Mouse (Mus musculus) spleen, adult 2 months (tissue): ENCODE data around the gene Slc16a7. TPM values are rescaled to one million over a fixed set of nuclear protein-coding genes. Genes with fewer than 3 reads are reported as not detected.

ENCODE experiments used
- DNase-seq, 2 experiments: peaks; one replicate each; pipeline versions ENCODE4 v3.0.0 to v3.0.0-alpha.2; 2012 to 2021; ENCODE audit warnings: low spot score in 2 of 2, low read depth in 1 of 2
- H3K27ac ChIP-seq: fragments of 200-500 bp; 2 replicates; pipeline ENCODE4 v1.5.1; 2012; ENCODE audit warnings: low read length, inconsistent platforms; ENCODE audit not compliant: insufficient read depth
- H3K27me3 ChIP-seq: fragments of 200-500 bp; 2 replicates; pipeline ENCODE4 v1.6.1; 2012; ENCODE audit warnings: mild to moderate bottlenecking, moderate library complexity, low read length, inconsistent platforms; ENCODE audit not compliant: control insufficient read depth, insufficient read depth
- H3K36me3 ChIP-seq: fragments of 200-500 bp; 2 replicates; pipeline ENCODE4 v1.6.1; 2012; ENCODE audit warnings: mild to moderate bottlenecking, low read length, inconsistent platforms; ENCODE audit not compliant: control insufficient read depth, insufficient read depth
- H3K4me1 ChIP-seq: fragments of 200-500 bp; 2 replicates; pipeline ENCODE4 v1.6.1; 2011; ENCODE audit warnings: inconsistent platforms; ENCODE audit not compliant: control insufficient read depth, insufficient read depth, insufficient read length
- H3K4me3 ChIP-seq: fragments of 200-500 bp; 2 replicates; pipeline ENCODE4 v1.5.1; 2011; ENCODE audit warnings: mild to moderate bottlenecking, inconsistent platforms; ENCODE audit not compliant: insufficient read depth, insufficient read length; ENCODE audit errors: extremely low read depth
- CTCF ChIP-seq: fragments of 200-500 bp; IDR thresholded peaks from 2 replicates; pipeline ENCODE4 v1.5.1; 2011; ENCODE audit warnings: mild to moderate bottlenecking, inconsistent platforms; ENCODE audit not compliant: insufficient read depth, insufficient read length, insufficient replicate concordance; ENCODE audit errors: extremely low read depth
- POLR2A ChIP-seq: fragments of 200-500 bp; IDR thresholded peaks from 2 replicates; pipeline ENCODE4 v1.6.1; 2011; ENCODE audit warnings: low read depth, low read length, inconsistent platforms
- WGBS: fragments of 180-500 bp; shearing (Covaris S2); methylation state at CpG from one replicate; pipeline ENCODE4 v1.1.7; 2018; 5-methylcytosine and 5-hydroxymethylcytosine counted together
- polyA plus RNA-seq: library from polyadenylated mRNA; depleted of rRNA; stranded (reverse); fragments of >200 nt; gene quantifications from 2 replicates; pipeline ENCODE4 v1.2.3, GENCODE M21; 2012

Slc16a7 gene
- polyA plus RNA-seq, 1 experiment = 3.8 TPM

GRCm38 (mm10) chr10:125347149-125347548 lies 42.1 kb downstream of the Slc16a7 start:
- TF ChIP-seq CTCF = no peak
- no peak for TF ChIP-seq POLR2A
- Histone ChIP-seq H3K27ac (no peak overlapping the region), H3K4me1 (no peaks in the 10 kb centered on the region), H3K4me3 (no peak overlapping the region), H3K27me3 (no peaks in the 10 kb centered on the region), H3K36me3 (no peaks in the 10 kb centered on the region)
- 87% methylated on average over 6 of the region's 6 CpGs for WGBS
- DNase-seq = no peak

DNA sequence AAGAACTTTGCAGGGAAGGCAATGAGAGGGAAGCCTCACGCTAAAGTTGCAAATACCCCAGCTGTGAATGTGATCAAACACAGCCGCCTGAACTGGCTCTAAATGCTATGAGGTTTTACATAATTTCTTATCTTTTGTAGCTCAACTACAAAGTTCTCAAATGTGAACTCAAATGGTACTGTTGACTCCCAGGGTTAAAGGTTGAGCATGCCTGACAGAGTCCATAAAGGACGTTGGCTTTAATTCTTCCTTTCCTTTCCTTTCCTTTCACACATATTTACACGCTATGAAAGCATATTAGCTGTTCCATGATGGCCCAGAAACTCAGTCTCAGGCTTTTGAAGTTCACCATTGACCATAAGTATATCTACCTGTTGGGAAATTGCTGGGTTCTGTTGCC lies 42.9 kb downstream of the Slc16a7 start:
- Histone ChIP-seq H3K27ac (no peak overlapping the region), H3K36me3 (no peaks in the 10 kb centered on the region), H3K27me3 (no peaks in the 10 kb centered on the region), H3K4me3 (no peak overlapping the region), H3K4me1 (no peaks in the 10 kb centered on the region)
- DNase-seq = no peak
- WGBS = 88% methylated on average over 4 of the region's 4 CpGs
- TF ChIP-seq CTCF (no peak), POLR2A (no peak)

- Histone ChIP-seq H3K27ac (no peak overlapping the region), H3K4me3 (no peak overlapping the region), H3K4me1 (no peaks in the 10 kb centered on the region), H3K27me3 (no peaks in the 10 kb centered on the region), H3K36me3 (no peaks in the 10 kb centered on the region)
- WGBS = 81% methylated on average over 1 of the region's 1 CpGs
- TF ChIP-seq CTCF (no peak), POLR2A (no peak)
- no peak for DNase-seq
These were observed 43.7 kb downstream of the Slc16a7 start for GRCm38 (mm10) chr10:125345583-125345982.

DNA sequence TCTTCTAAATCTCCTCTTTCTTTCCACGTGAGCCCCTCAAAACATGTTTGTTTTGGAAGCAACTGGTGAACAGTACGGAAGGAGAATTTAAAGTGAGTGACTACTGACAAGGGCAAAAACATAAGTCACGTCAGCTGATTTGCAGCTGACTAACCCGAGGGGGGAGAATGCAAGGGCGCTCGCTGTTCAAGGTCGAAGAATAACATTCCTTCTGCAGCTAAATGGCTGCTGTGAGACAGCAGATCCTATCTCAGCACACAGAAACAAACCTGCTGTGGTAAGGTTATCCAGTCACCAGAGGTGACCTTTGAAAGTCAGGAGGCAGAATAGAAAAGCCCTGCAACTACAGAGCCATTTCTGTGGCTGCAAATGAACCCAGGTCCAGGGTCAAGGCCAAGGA lies 47.1 kb downstream of the Slc16a7 start:
- H3K4me3 ChIP-seq = no peak overlapping the region
- no peaks in the 10 kb centered on the region for H3K4me1 ChIP-seq
- no peak for DNase-seq
- TF ChIP-seq POLR2A (no peak), CTCF (no peak)
- no peaks in the 10 kb centered on the region for H3K27me3 ChIP-seq
- no peak overlapping the region for H3K27ac ChIP-seq
- 86% methylated on average over 7 of the region's 7 CpGs for WGBS
- no peaks in the 10 kb centered on the region for H3K36me3 ChIP-seq

DNA sequence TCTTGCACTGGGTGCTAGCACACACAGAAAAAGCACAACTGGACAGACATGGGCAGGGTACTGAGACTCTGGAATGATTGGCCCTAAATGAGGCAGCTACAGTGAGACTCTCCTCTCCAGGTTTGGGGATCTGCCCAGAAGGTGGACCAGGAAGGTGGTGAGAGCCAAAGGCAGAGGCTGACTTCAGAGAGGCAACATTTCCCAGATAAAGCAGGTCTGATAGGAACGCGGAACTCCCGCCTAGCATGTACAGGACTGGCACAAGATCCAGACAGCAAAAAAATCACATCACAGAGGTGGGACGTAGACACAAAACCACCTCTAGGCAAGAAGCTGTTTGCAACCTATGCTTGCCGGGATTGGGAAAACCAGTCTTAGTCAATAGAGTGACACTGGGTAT lies 55.5 kb downstream of the Slc16a7 start:
- TF ChIP-seq POLR2A (no peak), CTCF (no peak)
- no peak for DNase-seq
- Histone ChIP-seq H3K36me3 (no peaks in the 10 kb centered on the region), H3K27me3 (no peaks in the 10 kb centered on the region), H3K27ac (no peak overlapping the region), H3K4me3 (no peak overlapping the region), H3K4me1 (no peaks in the 10 kb centered on the region)
- 94% methylated on average over 5 of the region's 5 CpGs for WGBS

GRCm38 (mm10) chr10:125331334-125331733 lies 57.9 kb downstream of the Slc16a7 start:
- H3K27ac ChIP-seq = no peak overlapping the region
- WGBS = 17% methylated on average over 5 of the region's 5 CpGs
- H3K4me1 ChIP-seq = no peaks in the 10 kb centered on the region
- H3K4me3 ChIP-seq = no peak overlapping the region
- DNase-seq = no peak
- TF ChIP-seq CTCF = no peak
- TF ChIP-seq POLR2A = no peak
- H3K27me3 ChIP-seq = no peaks in the 10 kb centered on the region
- no peaks in the 10 kb centered on the region for H3K36me3 ChIP-seq

DNA sequence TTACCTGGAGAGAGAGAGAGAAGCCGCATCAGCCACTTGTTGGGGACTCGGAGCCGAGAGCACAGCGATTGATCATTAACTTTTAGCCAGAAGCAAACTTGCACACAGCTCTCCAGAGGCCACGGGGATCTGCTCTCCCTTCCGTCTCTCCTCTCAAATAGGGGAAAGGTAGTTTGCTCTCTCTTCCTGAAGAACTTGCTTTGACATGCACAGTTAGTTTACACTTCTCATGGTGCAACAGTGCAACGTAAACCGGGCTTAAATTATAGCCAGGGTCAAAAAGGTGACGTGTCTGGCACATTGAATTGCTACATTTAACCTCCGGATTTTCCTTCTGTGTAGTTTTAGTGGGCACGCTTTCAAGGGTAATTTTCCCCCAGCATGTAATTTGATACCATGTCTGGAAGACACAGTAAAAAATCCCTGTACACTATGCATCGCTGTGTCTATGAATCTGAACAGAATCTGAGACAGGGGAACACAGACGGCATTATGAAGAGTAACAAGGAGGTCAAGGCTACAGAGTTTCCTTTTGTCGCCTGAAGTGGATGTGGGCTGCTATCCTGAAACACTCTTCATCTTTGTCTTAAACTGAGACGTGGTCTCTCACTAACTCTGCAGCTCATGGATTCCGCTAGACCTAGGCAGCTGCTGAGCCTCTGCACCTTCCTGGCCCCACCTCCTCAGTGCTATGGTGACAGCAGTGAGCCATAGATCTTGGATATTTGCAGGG lies 60.8 kb downstream of the Slc16a7 start:
- no peaks in the 10 kb centered on the region; the same call in 1 of the 2 replicates for H3K4me1 ChIP-seq
- H3K27me3 ChIP-seq = no peaks in the 10 kb centered on the region
- H3K4me3 ChIP-seq = no peak overlapping the region
- no peak for TF ChIP-seq POLR2A
- no peak for TF ChIP-seq CTCF
- 74% methylated on average over 16 of the region's 16 CpGs for WGBS
- no peak overlapping the region for H3K27ac ChIP-seq
- H3K36me3 ChIP-seq = no peaks in the 10 kb centered on the region
- no peak for DNase-seq
